Mouse (Mus musculus) G1E (cell line): Measurements from ENCODE around the gene Kcna1. TPM values are rescaled to one million over a fixed set of nuclear protein-coding genes. Genes with fewer than 3 reads are reported as not detected.

ENCODE experiments used
- ATAC-seq: 2 replicates; pipeline ENCODE4 v1.8.0; 2016; ENCODE audit warnings: mild to moderate bottlenecking; ENCODE audit not compliant: insufficient number of reproducible peaks, poor library complexity, low FRiP score, severe bottlenecking; ENCODE audit errors: extremely low read depth
- DNase-seq: peaks from one replicate; pipeline ENCODE4 v3.0.0; 2012; ENCODE audit warnings: low spot score
- H3K27me3 ChIP-seq: 2 replicates; pipeline ENCODE4 v1.6.1; 2012; ENCODE audit warnings: mild to moderate bottlenecking, low read length, inconsistent platforms; ENCODE audit not compliant: insufficient read depth
- H3K36me3 ChIP-seq: replicated peaks from 2 replicates; pipeline ENCODE3; 2012; ENCODE audit warnings: mild to moderate bottlenecking, inconsistent platforms
- H3K4me1 ChIP-seq: 2 replicates; pipeline ENCODE4 v1.6.1; 2012; ENCODE audit warnings: low read depth, low read length, inconsistent platforms, mixed read lengths; ENCODE audit not compliant: insufficient read depth
- H3K4me3 ChIP-seq: 2 replicates; pipeline ENCODE4 v1.5.1; 2012; ENCODE audit warnings: low read depth, mild to moderate bottlenecking, inconsistent platforms, low read length, moderate library complexity, mixed read lengths
- H3K9me3 ChIP-seq: replicated peaks from 2 replicates; pipeline ENCODE4 v1.6.1; 2012; ENCODE audit warnings: inconsistent platforms
- CTCF ChIP-seq: IDR thresholded peaks from 2 replicates; pipeline ENCODE4 v1.5.1; 2012; ENCODE audit warnings: low read depth, low read length, inconsistent platforms, mixed read lengths
- GATA1 ChIP-seq: IDR thresholded peaks from 2 replicates; pipeline ENCODE4 v1.6.1; 2012; ENCODE audit warnings: borderline replicate concordance, low read length, inconsistent platforms, mixed read lengths
- GATA2 ChIP-seq: IDR thresholded peaks from 2 replicates; pipeline ENCODE4 v1.6.1; 2012; ENCODE audit warnings: low read depth, low read length, inconsistent platforms, borderline replicate concordance
- POLR2AphosphoS5 ChIP-seq: IDR thresholded peaks from 2 replicates; pipeline ENCODE4 v1.6.1; 2012; ENCODE audit warnings: low read depth, low read length, inconsistent platforms; ENCODE audit not compliant: insufficient replicate concordance
- TAL1 ChIP-seq: conservative IDR thresholded peaks from 2 replicates; pipeline ENCODE4 v1.6.1; 2012; ENCODE audit warnings: low read depth, low read length, inconsistent platforms, mixed read lengths
- polyA plus RNA-seq: library from polyadenylated mRNA; stranded (reverse); fragments of >175 nt; gene quantifications from 2 replicates; pipeline ENCODE4 v1.2.3, GENCODE M21; 2012
- total RNA-seq, 2 experiments: library from RNA; stranded (forward) in 1 of 2; stranded (reverse) in 1 of 2; fragments of 200-1000 nt in 1 of 2; fragments of >200 nt in 1 of 2; fragmentation: Nextera tagmentation in 1 of 2; gene quantifications; 2 replicates each; pipeline ENCODE4 v1.2.3; 2014 to 2017

Gene Kcna1
- total and polyA plus RNA-seq, 3 experiments, result 0.05 TPM; not detected in 2

DNA sequence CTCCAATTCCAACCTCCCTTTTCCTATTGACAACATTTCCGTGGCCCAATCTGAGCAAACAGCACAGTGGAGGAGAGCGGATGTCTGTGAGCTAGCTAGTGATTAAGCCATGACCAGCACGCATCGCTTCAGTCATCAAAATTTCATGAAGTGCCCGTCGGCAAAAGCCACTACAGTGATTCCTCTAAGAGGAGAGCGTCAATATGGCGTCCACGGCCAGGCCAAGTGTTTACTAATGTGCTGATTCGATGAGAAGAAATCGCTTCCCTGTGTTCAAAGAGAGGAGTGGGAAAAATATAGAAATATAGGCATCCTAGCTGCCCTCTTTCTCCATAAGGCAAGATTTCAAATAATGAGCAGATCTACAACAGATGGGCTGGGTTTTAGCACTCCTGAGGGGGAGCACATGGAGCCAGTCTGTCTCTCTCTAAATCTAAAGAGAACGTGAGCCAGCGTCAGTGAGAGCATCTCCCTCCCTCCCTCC lies 44.3 kb downstream of the Kcna1 start:
- DNase-seq, result no peak

DNA sequence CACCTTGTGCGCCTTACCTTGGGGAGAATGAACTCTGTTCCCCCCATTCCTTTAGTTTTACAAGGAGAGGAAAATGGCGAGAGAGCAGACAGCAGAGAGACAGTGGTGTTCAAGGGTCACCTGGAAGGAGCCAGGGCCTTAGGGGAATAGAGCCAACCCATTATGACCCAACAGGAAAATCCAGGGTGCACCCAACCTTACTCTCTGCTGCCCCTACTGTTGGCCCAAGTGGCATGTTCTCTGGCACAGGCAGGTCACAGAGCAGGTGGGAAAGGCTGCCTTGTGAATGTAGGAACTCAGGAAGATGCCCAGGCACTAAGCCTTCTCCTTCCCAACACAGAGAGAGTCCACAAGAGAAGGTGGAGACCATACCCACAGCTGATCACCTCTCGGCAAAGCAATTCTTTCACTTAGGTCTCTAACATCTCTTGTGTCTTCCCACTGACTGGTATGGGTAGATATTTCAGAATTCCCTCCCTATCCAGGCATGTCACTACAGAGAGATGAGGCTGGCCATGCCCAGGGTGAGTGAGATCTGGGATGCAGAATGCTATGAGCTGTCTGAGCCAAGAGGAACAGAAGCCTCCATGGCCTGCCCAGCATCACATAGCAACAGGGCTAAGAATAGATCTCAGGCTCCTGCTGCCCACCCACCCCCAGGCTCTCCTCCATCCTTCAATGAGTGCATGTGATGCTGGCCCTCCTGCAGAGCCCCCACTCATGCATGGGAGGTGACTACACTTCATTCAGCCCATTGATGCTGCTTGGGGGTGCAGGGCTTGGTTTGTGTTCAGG lies 46.8 kb downstream of the Kcna1 start:
- TF ChIP-seq CTCF, result no peak
- TF ChIP-seq GATA2, result no peak
- no peak for TF ChIP-seq POLR2AphosphoS5
- no peak for TF ChIP-seq TAL1
- TF ChIP-seq GATA1, result no peak
- no peaks in the 10 kb centered on the region for H3K36me3 ChIP-seq
- no peaks in the 10 kb centered on the region for H3K27me3 ChIP-seq
- no peak for DNase-seq
- ATAC-seq, result no peak
- peaks cover 87% of the 10 kb centered on the region for H3K9me3 ChIP-seq
- no peaks in the 10 kb centered on the region for H3K4me1 ChIP-seq
- H3K4me3 ChIP-seq, result no peak overlapping the region

More for the DNA sequence above, 44.3 kb downstream of the Kcna1 start:
- TF ChIP-seq GATA1 (no peak), CTCF (no peak), POLR2AphosphoS5 (no peak), TAL1 (no peak), GATA2 (no peak)
- Histone ChIP-seq H3K36me3 (no peaks in the 10 kb centered on the region), H3K4me3 (no peak overlapping the region), H3K27me3 (no peaks in the 10 kb centered on the region), H3K4me1 (no peaks in the 10 kb centered on the region), H3K9me3 (peaks cover 77% of the 10 kb centered on the region)
- ATAC-seq, result no peak

DNA sequence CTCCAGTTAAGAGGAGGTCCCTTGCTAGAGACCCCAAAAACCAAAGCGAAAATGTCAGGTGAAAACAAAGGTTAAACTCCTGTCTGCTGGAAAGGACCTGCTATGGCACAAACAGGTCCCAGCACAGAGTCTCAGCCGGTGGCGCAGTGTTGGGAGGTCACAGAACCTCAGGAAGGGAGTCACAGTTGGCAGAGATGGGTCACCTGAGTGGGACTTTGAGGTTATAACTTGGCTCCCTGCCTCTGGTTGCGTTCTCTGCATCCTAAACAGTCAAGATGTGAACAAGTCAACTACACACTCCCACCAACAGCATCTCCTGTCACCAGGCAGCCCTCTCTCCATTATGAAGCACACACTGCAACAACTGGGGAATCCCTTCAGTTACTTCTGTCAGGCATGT lies 48.4 kb downstream of the Kcna1 start:
- ATAC-seq, result no peak
- peaks cover 89% of the 10 kb centered on the region for H3K9me3 ChIP-seq
- no peaks in the 10 kb centered on the region for H3K27me3 ChIP-seq
- H3K36me3 ChIP-seq, result no peaks in the 10 kb centered on the region
- TF ChIP-seq GATA2, result no peak
- no peak for TF ChIP-seq POLR2AphosphoS5
- no peak for TF ChIP-seq GATA1
- no peak for TF ChIP-seq TAL1
- no peak for TF ChIP-seq CTCF
- H3K4me3 ChIP-seq, result no peak overlapping the region
- no peaks in the 10 kb centered on the region for H3K4me1 ChIP-seq
- no peak for DNase-seq

DNA sequence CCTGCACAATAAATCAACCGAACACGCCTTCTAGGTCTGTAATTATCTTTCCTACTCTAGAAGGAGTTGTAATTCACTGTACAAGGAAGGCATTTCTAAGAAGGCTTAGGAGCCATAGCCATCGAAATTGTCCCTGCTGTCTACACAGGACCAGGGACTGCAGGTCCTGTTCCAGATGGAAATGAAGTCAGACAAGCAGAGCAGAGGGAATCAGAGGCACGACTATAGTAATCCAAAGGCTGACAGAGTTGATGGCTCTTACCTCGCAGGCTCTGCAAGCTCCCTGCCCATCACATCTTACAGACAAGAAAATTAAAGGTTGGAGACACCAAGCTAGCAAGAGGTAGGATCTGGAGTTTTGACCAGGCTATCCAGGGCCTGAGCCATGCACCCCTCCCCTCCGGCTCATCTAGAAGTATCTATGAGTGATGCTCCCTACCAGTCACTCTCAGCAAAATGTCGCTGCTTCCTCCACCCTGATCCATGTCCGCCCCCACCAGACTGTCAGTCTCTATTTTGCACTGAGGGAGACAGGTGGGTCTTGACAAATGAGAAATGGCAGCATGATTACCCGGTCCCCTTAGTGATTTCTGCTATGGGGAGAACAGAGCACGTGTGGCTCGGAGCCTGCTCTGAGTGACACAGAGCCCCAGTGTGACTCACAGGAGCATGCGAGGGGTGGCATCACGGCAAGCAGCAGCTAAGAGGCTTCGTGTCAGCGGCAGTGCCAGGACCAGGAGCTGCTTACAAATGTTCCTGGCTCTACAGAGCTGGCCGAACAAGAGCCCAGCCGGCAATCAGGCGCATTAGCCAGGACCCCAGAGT lies 50.2 kb downstream of the Kcna1 start:
- Histone ChIP-seq H3K4me1 (no peaks in the 10 kb centered on the region), H3K4me3 (no peak overlapping the region), H3K36me3 (no peaks in the 10 kb centered on the region), H3K27me3 (no peaks in the 10 kb centered on the region), H3K9me3 (peaks cover 86% of the 10 kb centered on the region)
- TF ChIP-seq TAL1 (no peak), GATA2 (no peak), CTCF (no peak), GATA1 (no peak), POLR2AphosphoS5 (no peak)
- ATAC-seq (no peak), DNase-seq (no peak)

DNA sequence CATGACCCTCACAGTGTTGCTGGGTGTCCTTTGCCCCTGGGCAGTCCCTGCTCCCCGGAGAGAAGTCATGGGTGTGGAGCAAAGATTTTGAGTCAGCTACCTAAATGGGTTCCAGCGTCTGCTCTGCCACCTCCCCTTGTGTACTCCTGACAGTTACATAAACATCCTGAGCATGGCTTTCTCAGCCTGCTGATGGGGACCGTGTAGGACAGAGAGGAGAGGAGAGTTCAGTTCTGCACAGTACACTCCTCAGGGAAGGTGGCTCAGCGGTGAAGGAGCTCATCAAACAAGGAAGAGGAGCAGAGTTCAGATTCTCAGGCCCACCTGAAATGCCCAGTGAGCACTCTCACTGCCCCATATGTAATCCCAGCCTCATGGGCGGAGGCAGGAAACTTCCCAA lies 51.1 kb downstream of the Kcna1 start:
- ATAC-seq, result no peak
- no peak for TF ChIP-seq GATA1
- TF ChIP-seq POLR2AphosphoS5, result no peak
- no peak for TF ChIP-seq GATA2
- TF ChIP-seq TAL1, result no peak
- TF ChIP-seq CTCF, result no peak
- no peaks in the 10 kb centered on the region for H3K36me3 ChIP-seq
- peaks cover 85% of the 10 kb centered on the region for H3K9me3 ChIP-seq
- H3K4me1 ChIP-seq, result no peaks in the 10 kb centered on the region
- DNase-seq, result no peak
- H3K4me3 ChIP-seq, result no peak overlapping the region
- H3K27me3 ChIP-seq, result no peaks in the 10 kb centered on the region

DNA sequence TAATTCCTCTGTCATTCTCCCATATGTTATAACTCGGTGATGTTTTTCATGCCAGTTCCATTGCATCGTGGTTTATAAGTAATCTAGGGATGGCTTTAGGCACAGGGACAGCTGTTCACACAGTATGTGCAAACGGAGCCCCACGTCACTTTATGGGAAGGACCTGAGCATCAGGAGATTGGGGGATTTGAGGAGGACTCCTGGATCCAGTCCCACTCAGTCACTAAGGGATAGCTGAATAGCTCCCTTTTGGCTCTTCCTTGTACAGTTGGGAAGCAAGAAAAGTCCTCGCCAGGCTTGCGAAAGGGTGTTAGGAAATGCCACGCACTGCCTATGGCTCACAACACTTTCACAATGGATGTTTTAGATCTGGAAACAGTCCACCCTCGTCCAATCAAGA lies 51.8 kb downstream of the Kcna1 start:
- H3K27me3 ChIP-seq, result no peaks in the 10 kb centered on the region
- no peak overlapping the region for H3K4me3 ChIP-seq
- ATAC-seq, result no peak

More for the DNA sequence above, 51.8 kb downstream of the Kcna1 start:
- Histone ChIP-seq H3K9me3 (peaks cover 82% of the 10 kb centered on the region), H3K36me3 (no peaks in the 10 kb centered on the region), H3K4me1 (no peaks in the 10 kb centered on the region)
- no peak for DNase-seq
- TF ChIP-seq GATA1 (no peak), TAL1 (no peak), GATA2 (no peak), POLR2AphosphoS5 (no peak), CTCF (no peak)
